Mouse (Mus musculus) splenic B cell, adult 2 months (primary cell): ENCODE data around the gene Anxa6.

Experiments
- DNase-seq: peaks from one replicate; pipeline ENCODE4 v3.0.0-alpha.2; 2011; ENCODE audit warnings: low read depth, low spot score
- H3K27me3 ChIP-seq: 2 replicates; pipeline ENCODE4 v1.6.1; 2012; ENCODE audit warnings: mild to moderate bottlenecking, low read length, moderate library complexity, mixed read lengths; ENCODE audit not compliant: control insufficient read depth, poor library complexity, insufficient read depth, severe bottlenecking
- H3K36me3 ChIP-seq: 2 replicates; pipeline ENCODE4 v1.6.1; 2012; ENCODE audit warnings: mild to moderate bottlenecking, low read length, moderate library complexity, mixed read lengths; ENCODE audit not compliant: control insufficient read depth, poor library complexity, insufficient read depth, severe bottlenecking

Anxa6 gene

GRCm38 (mm10) chr11:55033040-55033660, at the start of gene Anxa6:
Anxa6 (minus strand) TSS chr11:55033445.
- no peaks in the 10 kb centered on the region for H3K27me3 ChIP-seq
- H3K36me3 ChIP-seq = no peaks in the 10 kb centered on the region
- DNase-seq = peak; percentile 84

GRCm38 (mm10) chr11:55081206-55081605, 48.0 kb upstream of the Anxa6 start:
- no peak for DNase-seq
- no peaks in the 10 kb centered on the region for H3K27me3 ChIP-seq
- H3K36me3 ChIP-seq = no peaks in the 10 kb centered on the region

DNA sequence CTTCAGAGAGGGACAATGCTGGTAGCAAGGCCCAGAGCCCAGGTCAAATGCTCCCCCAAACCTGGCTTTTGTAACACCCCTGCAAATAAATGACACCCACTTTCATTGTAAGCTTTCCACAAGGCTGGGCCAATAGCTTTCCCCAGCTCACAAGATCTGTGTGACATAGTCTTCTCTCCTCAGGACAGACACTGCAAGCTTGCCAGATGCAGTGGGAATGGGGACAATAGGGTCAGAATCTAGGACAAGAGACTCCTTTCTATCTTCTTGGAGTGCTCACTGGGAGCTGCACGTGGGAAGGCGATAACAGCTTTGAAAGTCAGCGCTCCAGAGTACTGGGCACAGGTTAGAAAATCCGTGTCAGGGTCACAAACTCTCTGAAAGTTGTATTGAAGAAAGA, 45.9 kb upstream of the Anxa6 start:
- DNase-seq = no peak
- H3K36me3 ChIP-seq = no peaks in the 10 kb centered on the region
- no peaks in the 10 kb centered on the region for H3K27me3 ChIP-seq

- H3K36me3 ChIP-seq = no peaks in the 10 kb centered on the region
- no peaks in the 10 kb centered on the region for H3K27me3 ChIP-seq
- no peak for DNase-seq
Observed at GRCm38 (mm10) chr11:55078502-55078901, 45.3 kb upstream of the Anxa6 start.

GRCm38 (mm10) chr11:55077331-55078231, 44.3 kb upstream of the Anxa6 start, which contains the start of gene Ccdc69:
Ccdc69 (minus strand) TSS chr11:55078131.
- DNase-seq = peak; percentile 70
- no peaks in the 10 kb centered on the region for H3K36me3 ChIP-seq
- no peaks in the 10 kb centered on the region for H3K27me3 ChIP-seq

DNA sequence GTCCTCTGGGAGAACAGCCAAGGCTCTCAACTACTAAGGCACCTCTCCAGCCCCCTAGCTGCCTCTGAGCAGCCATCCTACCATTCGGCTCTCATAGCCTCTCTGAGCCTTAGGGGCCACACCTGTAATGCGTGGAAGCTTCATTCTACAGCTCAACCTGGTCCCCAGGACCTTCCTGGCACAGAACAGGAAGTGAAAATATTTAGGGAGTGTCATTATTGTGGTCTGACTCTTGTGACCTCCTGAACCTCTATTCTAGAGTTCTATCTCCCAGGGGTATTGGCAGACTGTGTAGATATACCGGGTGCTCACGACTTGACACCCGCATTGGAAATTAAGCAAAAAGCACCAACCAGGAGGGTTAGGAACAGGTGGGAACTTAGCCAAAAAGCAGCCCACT, 43.0 kb upstream of the Anxa6 start:
- no peaks in the 10 kb centered on the region for H3K36me3 ChIP-seq
- peak; percentile 68 for DNase-seq
- no peaks in the 10 kb centered on the region for H3K27me3 ChIP-seq

- no peaks in the 10 kb centered on the region for H3K27me3 ChIP-seq
- H3K36me3 ChIP-seq = peaks cover 1% of the 10 kb centered on the region; the same call in 1 of the 2 replicates
- no peak for DNase-seq
Observed at GRCm38 (mm10) chr11:55075602-55076001, 42.4 kb upstream of the Anxa6 start.

DNA sequence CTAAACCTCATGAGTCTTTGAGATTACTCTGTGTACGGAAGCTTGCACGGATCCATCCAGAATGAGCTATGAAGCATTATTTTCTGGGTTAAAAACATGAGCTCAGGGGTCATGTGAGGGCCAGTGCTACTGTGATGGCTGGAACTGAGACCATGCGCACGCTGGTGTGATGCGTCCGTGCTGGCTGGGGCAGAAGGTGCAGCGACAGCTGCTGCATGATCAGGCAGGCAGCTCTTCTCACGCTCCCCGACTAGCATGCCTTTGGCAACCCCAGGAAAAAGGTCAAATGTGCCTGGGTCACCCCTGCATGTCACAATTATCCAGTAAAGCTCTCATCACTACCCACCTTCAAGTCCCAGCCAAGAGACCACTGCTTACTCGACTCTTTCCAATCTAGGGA, 39.9 kb upstream of the Anxa6 start:
- Histone ChIP-seq H3K27me3 (no peaks in the 10 kb centered on the region), H3K36me3 (peaks cover 1% of the 10 kb centered on the region; the same call in 1 of the 2 replicates)
- no peak for DNase-seq

DNA sequence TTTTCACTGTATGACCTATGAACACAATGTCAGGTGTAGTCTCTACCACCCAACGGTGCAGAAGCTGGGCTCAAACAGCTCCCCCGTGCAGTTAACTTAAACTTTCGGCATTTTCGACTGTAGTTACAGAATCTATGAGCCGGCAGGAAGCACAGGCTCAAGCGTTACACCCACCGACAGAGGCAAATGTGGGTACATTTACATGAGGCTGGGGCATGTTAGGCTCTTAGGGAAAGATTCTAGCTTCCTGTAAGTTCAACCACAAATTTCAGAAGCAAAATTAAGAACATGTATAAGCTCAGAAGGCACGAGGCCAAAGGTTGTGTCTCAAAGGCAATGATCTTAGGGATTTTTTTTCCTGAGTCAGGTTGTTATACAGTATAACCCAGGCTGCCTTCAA, 39.2 kb upstream of the Anxa6 start:
- Histone ChIP-seq H3K27me3 (no peaks in the 10 kb centered on the region), H3K36me3 (peaks cover 1% of the 10 kb centered on the region; the same call in 1 of the 2 replicates)
- peak; percentile 51 for DNase-seq

- Histone ChIP-seq H3K36me3 (peaks cover 1% of the 10 kb centered on the region; the same call in 1 of the 2 replicates), H3K27me3 (no peaks in the 10 kb centered on the region)
- DNase-seq = no peak
Observed at GRCm38 (mm10) chr11:55071344-55071743, 38.1 kb upstream of the Anxa6 start.

DNA sequence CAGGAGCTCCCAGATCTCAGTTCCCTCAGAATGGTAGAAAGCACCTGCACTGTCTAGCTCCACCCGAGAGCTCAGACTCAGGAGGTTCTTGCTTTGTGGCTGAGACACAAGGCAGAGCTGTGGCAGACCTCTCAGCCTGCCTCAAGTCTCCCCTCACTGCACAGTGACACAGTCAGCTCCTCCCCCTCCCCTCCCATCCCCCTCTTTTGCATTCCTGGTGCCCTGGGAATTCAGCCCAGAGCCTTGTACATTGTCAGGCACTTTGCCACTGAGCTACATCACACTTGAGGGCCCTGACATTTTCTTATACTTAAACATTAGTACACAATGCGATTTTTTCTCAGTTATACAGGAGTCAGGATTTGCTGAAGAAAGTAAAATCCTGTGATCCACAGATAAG, 35.8 kb upstream of the Anxa6 start:
- no peak for DNase-seq
- Histone ChIP-seq H3K36me3 (peaks cover 1% of the 10 kb centered on the region), H3K27me3 (no peaks in the 10 kb centered on the region)

- peaks cover 1% of the 10 kb centered on the region for H3K36me3 ChIP-seq
- no peaks in the 10 kb centered on the region for H3K27me3 ChIP-seq
- no peak for DNase-seq
Observed at GRCm38 (mm10) chr11:55066921-55067320, 33.7 kb upstream of the Anxa6 start.

GRCm38 (mm10) chr11:55062856-55063255, 29.6 kb upstream of the Anxa6 start:
- H3K27me3 ChIP-seq = no peaks in the 10 kb centered on the region

GRCm38 (mm10) chr11:55060802-55061201, 27.6 kb upstream of the Anxa6 start:
- peaks cover 5% of the 10 kb centered on the region for H3K36me3 ChIP-seq
- no peaks in the 10 kb centered on the region for H3K27me3 ChIP-seq
- DNase-seq = no peak

More at GRCm38 (mm10) chr11:55062856-55063255, 29.6 kb upstream of the Anxa6 start:
- no peak for DNase-seq
- H3K36me3 ChIP-seq = peaks cover 2% of the 10 kb centered on the region

DNA sequence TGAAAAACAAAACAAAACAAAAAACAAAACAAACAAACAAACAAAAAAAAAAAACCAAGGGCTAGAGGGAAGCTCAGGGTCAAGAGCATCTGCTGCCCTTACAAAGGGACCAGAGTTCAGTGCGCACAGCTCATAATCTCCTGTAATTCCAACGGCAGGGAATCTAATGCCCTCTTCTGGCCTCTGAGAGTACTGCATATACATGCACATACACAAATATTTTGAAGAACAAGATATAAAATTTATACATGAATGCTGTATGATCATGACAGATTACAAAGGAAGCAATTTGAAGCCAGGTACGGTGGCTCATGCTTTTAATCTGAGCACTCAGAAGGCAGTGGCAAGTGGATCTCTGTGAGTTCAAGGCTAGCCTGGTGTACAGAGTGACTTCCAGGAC, 24.3 kb upstream of the Anxa6 start:
- Histone ChIP-seq H3K27me3 (no peaks in the 10 kb centered on the region), H3K36me3 (peaks cover 8% of the 10 kb centered on the region)
- no peak for DNase-seq
